Mouse (Mus musculus) ES-Bruce4 (cell line): ENCODE measurements around the gene Ddit4l. TPM values are rescaled to one million over a fixed set of nuclear protein-coding genes. Genes with fewer than 3 reads are reported as not detected.

Experiments used
- H3K27ac ChIP-seq: 2 replicates; pipeline ENCODE4 v1.5.1; 2012; ENCODE audit warnings: low read length, inconsistent platforms; ENCODE audit not compliant: insufficient read depth
- H3K27me3 ChIP-seq: 2 replicates; pipeline ENCODE4 v1.6.1; 2012; ENCODE audit warnings: mild to moderate bottlenecking, low read length, inconsistent platforms; ENCODE audit not compliant: control insufficient read depth, poor library complexity, insufficient read depth, severe bottlenecking
- H3K36me3 ChIP-seq: 2 replicates; pipeline ENCODE4 v1.6.1; 2012; ENCODE audit warnings: inconsistent platforms, mild to moderate bottlenecking, low read length, moderate library complexity; ENCODE audit not compliant: control insufficient read depth, poor library complexity, insufficient read depth, severe bottlenecking
- H3K4me1 ChIP-seq: one replicate; pipeline ENCODE4 v1.8.1; 2011; ENCODE audit warnings: low read length; ENCODE audit not compliant: control insufficient read depth, insufficient read depth
- H3K4me3 ChIP-seq: 2 replicates; pipeline ENCODE4 v1.5.1; 2011; ENCODE audit warnings: low read depth, mild to moderate bottlenecking, low read length
- H3K9ac ChIP-seq: 2 replicates; pipeline ENCODE4 v1.6.1; 2012; ENCODE audit warnings: low read depth, mild to moderate bottlenecking, inconsistent platforms; ENCODE audit not compliant: poor library complexity, severe bottlenecking
- H3K9me3 ChIP-seq: replicated peaks from 2 replicates; pipeline ENCODE4 v1.6.1; 2012; ENCODE audit warnings: mild to moderate bottlenecking, low read length, inconsistent platforms; ENCODE audit not compliant: control insufficient read depth, poor library complexity, insufficient read depth, severe bottlenecking
- CTCF ChIP-seq: IDR thresholded peaks from one replicate; pipeline ENCODE4 v1.8.1; 2011; ENCODE audit warnings: low read depth, low read length
- EP300 ChIP-seq: IDR thresholded peaks from 2 replicates; pipeline ENCODE4 v1.6.1; 2011; ENCODE audit warnings: low read depth, low read length; ENCODE audit not compliant: insufficient read depth
- POLR2A ChIP-seq: IDR thresholded peaks from one replicate; pipeline ENCODE4 v1.8.1; 2011; ENCODE audit warnings: low read length; ENCODE audit not compliant: insufficient read depth
- polyA plus RNA-seq: library from polyadenylated mRNA; stranded (reverse); fragments of >200 nt; gene quantifications from 2 replicates; pipeline ENCODE4 v1.2.4, GENCODE M21; 2011; ENCODE audit warnings: low read depth; ENCODE audit not compliant: missing spikeins, insufficient read depth, insufficient read length

Ddit4l gene
- polyA plus RNA-seq, 1 experiment = 13.9 TPM

- Histone ChIP-seq H3K4me1 (no peaks in the 10 kb centered on the region), H3K4me3 (no peak overlapping the region), H3K9me3 (no peaks in the 10 kb centered on the region), H3K27me3 (no peaks in the 10 kb centered on the region; the same call in 1 of the 2 replicates), H3K36me3 (no peaks in the 10 kb centered on the region), H3K27ac (no peak overlapping the region), H3K9ac (no peak overlapping the region)
- TF ChIP-seq CTCF (no peak), EP300 (no peak), POLR2A (no peak)
Observed at GRCm38 (mm10) chr3:137610457-137611109, 10.8 kb upstream of the Ddit4l start.

GRCm38 (mm10) chr3:137611110-137611857, 10.1 kb upstream of the Ddit4l start:
- H3K4me3 ChIP-seq = no peak overlapping the region
- H3K9me3 ChIP-seq = no peaks in the 10 kb centered on the region
- H3K27ac ChIP-seq = no peak overlapping the region
- H3K27me3 ChIP-seq = no peaks in the 10 kb centered on the region; the same call in 1 of the 2 replicates
- no peak overlapping the region for H3K9ac ChIP-seq
- TF ChIP-seq CTCF (no peak), POLR2A (no peak), EP300 (no peak)
- H3K4me1 ChIP-seq = no peaks in the 10 kb centered on the region
- no peaks in the 10 kb centered on the region for H3K36me3 ChIP-seq

GRCm38 (mm10) chr3:137611981-137612380, 9.4 kb upstream of the Ddit4l start:
- Histone ChIP-seq H3K9me3 (no peaks in the 10 kb centered on the region), H3K4me1 (no peaks in the 10 kb centered on the region), H3K36me3 (no peaks in the 10 kb centered on the region), H3K4me3 (no peak overlapping the region), H3K27me3 (no peaks in the 10 kb centered on the region; the same call in 1 of the 2 replicates), H3K27ac (no peak overlapping the region), H3K9ac (no peak overlapping the region)
- TF ChIP-seq EP300 = no peak
- no peak for TF ChIP-seq CTCF
- TF ChIP-seq POLR2A = no peak

- Histone ChIP-seq H3K9ac (no peak overlapping the region), H3K27me3 (no peaks in the 10 kb centered on the region; the same call in none of the 2 replicates), H3K36me3 (0 out of 2 replicates have a peak, but pooled peaks cover 3% of the 10 kb centered on the region), H3K9me3 (peaks cover 3% of the 10 kb centered on the region), H3K4me1 (no peaks in the 10 kb centered on the region), H3K27ac (no peak overlapping the region), H3K4me3 (no peak overlapping the region)
- TF ChIP-seq CTCF (no peak), POLR2A (no peak), EP300 (no peak)
Observed at GRCm38 (mm10) chr3:137620540-137620939, 872 bp upstream of the Ddit4l start.

GRCm38 (mm10) chr3:137622091-137622490, 679 bp downstream of the Ddit4l start:
- Histone ChIP-seq H3K9me3 (peaks cover 3% of the 10 kb centered on the region), H3K27me3 (no peaks in the 10 kb centered on the region; the same call in none of the 2 replicates), H3K27ac (no peak overlapping the region), H3K9ac (no peak overlapping the region), H3K36me3 (0 out of 2 replicates have a peak, but pooled peaks cover 10% of the 10 kb centered on the region), H3K4me1 (no peaks in the 10 kb centered on the region), H3K4me3 (no peak overlapping the region)
- 0 out of 2 replicates have a peak, but pooled peaks have one; percentile 35 for TF ChIP-seq EP300
- TF ChIP-seq POLR2A = no peak
- TF ChIP-seq CTCF = no peak
